ENCODE assay signal across 8 mouse cellular contexts in genomic region chr7:139390926-139391325, GRCm38 (mm10). TPM values are rescaled to one million over a fixed set of nuclear protein-coding genes. Genes with fewer than 3 reads are reported as not detected.
DNase-seq lines count a peak whose midpoint lies in the region; ATAC-seq lines count a peak whose summit lies in the region.

No protein-coding gene starts in this region.

- no peaks in the 10 kb centered on the region for H3K9me3 ChIP-seq in heart, embryonic 15.5 days (replicated peaks)
- H3K9me3 ChIP-seq in limb, embryonic 15.5 days = no peaks in the 10 kb centered on the region

- ATAC-seq in heart, embryonic 15.5 days (replicated peaks; ENCODE audit: insufficient number of reproducible peaks, insufficient read depth, low FRiP score, low read depth) = no peak
- no peak for ATAC-seq in limb, embryonic 15.5 days (ENCODE audit: insufficient number of reproducible peaks, low FRiP score, low TSS enrichment, low read depth)

- H3K4me3 ChIP-seq in heart, embryonic 15.5 days = peak overlapping the region; percentile 74
- peak overlapping the region; percentile 89; the same call in 1 of the 2 replicates for H3K4me3 ChIP-seq in limb, embryonic 15.5 days

- H3K9ac ChIP-seq in heart, embryonic 15.5 days = peak overlapping the region; percentile 96
- H3K9ac ChIP-seq in limb, embryonic 15.5 days = no peak overlapping the region

- no peaks in the 10 kb centered on the region for H3K27me3 ChIP-seq in heart, embryonic 15.5 days
- no peaks in the 10 kb centered on the region for H3K27me3 ChIP-seq in limb, embryonic 15.5 days

- peak overlapping the region; percentile 89 for H3K27ac ChIP-seq in heart, embryonic 15.5 days
- no peak overlapping the region; the same call in 1 of the 2 replicates for H3K27ac ChIP-seq in limb, embryonic 15.5 days

- peak overlapping the region; percentile 63 for H3K4me2 ChIP-seq in heart, embryonic 15.5 days
- H3K4me2 ChIP-seq in limb, embryonic 15.5 days = peak overlapping the region; percentile 72; the same call in 1 of the 2 replicates

- peaks cover 52% of the 10 kb centered on the region for H3K4me1 ChIP-seq in heart, embryonic 15.5 days (replicated peaks)
- peaks cover 44% of the 10 kb centered on the region for H3K4me1 ChIP-seq in limb, embryonic 15.5 days

- 54% methylated on average over 9 of the region's 9 CpGs for WGBS in heart, embryonic 15.5 days
- 68% methylated on average over 9 of the region's 9 CpGs for WGBS in limb, embryonic 15.5 days

- no peaks in the 10 kb centered on the region for H3K36me3 ChIP-seq in heart, embryonic 15.5 days
- H3K36me3 ChIP-seq in limb, embryonic 15.5 days = no peaks in the 10 kb centered on the region

- DNase-seq in heart, postnatal 4 days = no peak
- DNase-seq in right cerebral cortex, adult 2 months (ENCODE audit: low spot score in 2 of 2) = peak; percentile 25 to 44
- DNase-seq in right cerebral cortex, postnatal 36 days (ENCODE audit: low spot score in 2 of 2) = no peak
- DNase-seq in adipocyte (ENCODE audit: low spot score) = no peak
- DNase-seq in spleen, postnatal 4 days (ENCODE audit: low spot score in 2 of 2) = no peak
- no peak for DNase-seq in testis, postnatal 10 days (ENCODE audit: low spot score)

RNA-seq across cellular contexts. Expression of gene Inpp5a, which starts 2.0 kb away (rescaled TPM):
- polyA plus RNA-seq in heart, embryonic 15.5 days (2015; fragmentation: Nextera tagmentation; extraction: Ambion mirVana) = 53.4 and 58.4 TPM in 2 replicates
- total RNA-seq in heart, postnatal 4 days (2021) = 100 to 1,000 TPM; 183 to 186 TPM
- polyA plus RNA-seq in limb, embryonic 15.5 days (2015; fragmentation: Nextera tagmentation; extraction: Ambion mirVana) = 21.1 and 28.5 TPM in 2 replicates

Comparison
In these comparisons a context has a peak if more than half of its experiments do, and no peak if none do; other contexts are left out.
1. DNase-seq: peak in right cerebral cortex, adult 2 months (2 of 2); none in heart, postnatal 4 days (single experiment), right cerebral cortex, postnatal 36 days (0 of 2), adipocyte (single experiment), spleen, postnatal 4 days (0 of 2) and testis, postnatal 10 days (single experiment).